Mouse (Mus musculus) adrenal gland, adult 2 months (tissue): Measurements from ENCODE around the gene Nat14. TPM values are rescaled to one million over a fixed set of nuclear protein-coding genes. Genes with fewer than 3 reads are reported as not detected.

Source experiments
- DNase-seq: peaks from one replicate; pipeline ENCODE4 v3.0.0; 2021
- polyA plus RNA-seq: library from polyadenylated mRNA; depleted of rRNA; stranded (reverse); fragments of >200 nt; gene quantifications from 2 replicates; pipeline ENCODE4 v1.2.3, GENCODE M21; 2012; rRNA removed
- total RNA-seq, 2 experiments: library from RNA; stranded (reverse); gene quantifications; 2 replicates each; pipeline ENCODE4 v1.2.3; 2021

Nat14 gene
- total and polyA plus RNA-seq, 3 experiments: 8.4 to 11.4 (median 9.2) TPM

DNA sequence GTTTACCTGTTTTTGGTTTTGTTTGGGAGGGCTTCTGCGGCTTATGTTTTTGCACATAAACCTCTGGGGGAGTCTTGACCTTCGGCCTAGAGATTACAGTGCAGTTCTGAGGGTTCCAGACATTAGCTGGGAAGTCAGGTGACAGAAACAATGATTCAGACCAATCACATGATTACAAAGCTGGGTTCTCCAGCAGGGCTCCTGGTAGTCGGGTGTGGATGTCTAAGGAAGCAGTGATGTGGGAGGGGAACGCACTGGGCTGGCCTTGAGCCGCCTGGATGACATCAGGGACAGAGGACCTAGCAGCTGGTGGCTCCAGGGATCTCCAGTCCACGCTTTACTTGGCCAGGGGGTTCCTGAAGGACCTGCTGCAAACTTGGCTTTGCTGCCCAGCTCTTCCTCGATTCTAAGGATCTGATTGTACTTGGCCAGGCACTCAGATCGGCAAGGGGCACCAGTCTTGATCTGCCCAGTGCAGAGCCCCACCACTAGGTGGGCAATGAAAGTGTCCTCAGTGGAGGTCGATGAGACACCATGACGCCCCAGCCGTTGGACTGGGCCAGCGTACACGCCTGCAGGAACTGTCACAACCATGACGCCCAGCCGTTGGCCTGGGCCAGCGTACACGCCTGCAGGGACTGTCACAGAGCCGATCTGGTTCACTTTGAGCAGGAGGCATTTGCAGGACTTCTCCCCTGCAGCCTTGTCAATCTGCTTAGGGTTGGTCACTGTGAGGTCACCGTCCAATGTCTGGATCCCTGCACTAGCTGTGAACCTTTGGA lies 28.9 kb downstream of the Nat14 start:
- DNase-seq: peak; percentile 70

DNA sequence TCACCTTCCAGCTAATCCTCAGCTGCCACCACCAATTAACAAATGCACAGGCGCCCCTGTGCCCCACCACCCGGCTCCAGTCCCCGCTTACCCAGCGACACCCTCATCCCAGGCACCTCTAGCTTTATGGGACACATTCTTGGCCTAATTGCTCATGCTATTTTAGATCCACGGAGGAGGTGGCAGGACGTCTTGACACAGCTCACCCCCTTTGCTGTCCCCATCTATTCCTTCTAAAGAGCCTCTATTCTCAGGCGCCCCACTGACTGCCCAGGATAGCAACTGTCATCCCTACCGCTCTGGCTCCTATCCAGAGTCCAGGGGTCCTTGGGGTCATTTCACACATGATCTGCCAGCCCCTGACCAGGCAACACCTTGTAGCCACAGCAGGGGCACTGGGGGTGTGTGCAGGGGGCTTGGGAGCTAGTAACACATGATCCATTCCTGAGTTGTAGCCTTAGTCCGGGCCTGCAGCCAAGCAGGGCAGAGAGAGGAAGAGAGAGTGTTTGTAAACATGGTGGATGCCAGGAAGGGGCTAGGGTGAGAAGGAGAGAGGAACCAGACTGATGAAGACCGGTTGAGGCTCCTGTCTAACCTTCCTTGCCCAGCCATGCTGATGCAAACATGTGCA lies 32.1 kb downstream of the Nat14 start:
- DNase-seq: no peak

- no peak for DNase-seq
Measured at GRCm38 (mm10) chr7:4957361-4957760, 35.5 kb downstream of the Nat14 start.

DNA sequence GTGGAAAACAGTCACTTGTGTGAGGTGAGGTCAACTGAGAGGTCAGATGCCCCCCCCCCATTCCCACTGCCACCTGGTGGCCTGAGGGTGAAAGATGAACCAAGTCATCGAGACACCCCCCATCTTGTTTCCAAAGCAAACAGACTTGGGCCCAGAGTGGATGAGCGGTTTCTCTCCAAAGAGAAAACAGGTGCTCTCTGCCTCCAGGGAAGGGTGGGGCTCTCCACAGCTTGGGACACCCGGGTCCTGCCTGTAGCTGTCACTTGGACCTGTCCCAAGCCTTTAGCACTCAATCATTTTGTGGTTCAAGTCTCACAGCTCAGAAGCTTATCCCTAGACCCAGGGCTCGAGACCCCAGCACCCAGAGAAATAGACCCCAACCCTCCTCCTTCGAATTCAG lies 41.7 kb downstream of the Nat14 start:
- no peak for DNase-seq

GRCm38 (mm10) chr7:4964272-4964671 lies 42.4 kb downstream of the Nat14 start, which contains the start of gene Sbk2:
Sbk2 (minus strand) TSS chr7:4964406.
- peak; percentile 89 for DNase-seq

- DNase-seq: no peak
Measured at GRCm38 (mm10) chr7:4964988-4965387, 43.2 kb downstream of the Nat14 start.

DNA sequence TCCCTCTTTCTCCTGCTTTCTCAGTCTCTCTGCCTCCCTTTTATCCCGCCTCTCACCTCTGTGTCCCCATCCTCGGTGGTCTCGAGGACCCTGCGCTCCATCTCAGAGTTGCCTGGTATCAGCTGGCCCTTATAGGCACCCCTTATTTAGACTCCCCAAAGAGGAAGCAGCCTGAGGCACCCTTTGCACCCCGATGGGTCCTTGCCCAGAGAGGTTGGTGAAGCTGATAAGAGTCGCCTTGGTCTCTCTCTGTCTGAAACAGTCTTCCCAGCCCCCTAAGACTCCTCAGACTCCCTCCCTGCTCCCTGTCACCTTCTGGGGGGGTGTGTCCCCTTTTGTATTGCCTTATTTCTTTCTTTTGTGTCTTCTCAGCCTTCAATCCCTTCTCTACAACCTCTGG lies 49.2 kb downstream of the Nat14 start, which contains the start of gene Sbk3:
TSS of gene Sbk3 (minus strand) at position 101 of the 400 bp plus-strand sequence.
- no peak for DNase-seq

DNA sequence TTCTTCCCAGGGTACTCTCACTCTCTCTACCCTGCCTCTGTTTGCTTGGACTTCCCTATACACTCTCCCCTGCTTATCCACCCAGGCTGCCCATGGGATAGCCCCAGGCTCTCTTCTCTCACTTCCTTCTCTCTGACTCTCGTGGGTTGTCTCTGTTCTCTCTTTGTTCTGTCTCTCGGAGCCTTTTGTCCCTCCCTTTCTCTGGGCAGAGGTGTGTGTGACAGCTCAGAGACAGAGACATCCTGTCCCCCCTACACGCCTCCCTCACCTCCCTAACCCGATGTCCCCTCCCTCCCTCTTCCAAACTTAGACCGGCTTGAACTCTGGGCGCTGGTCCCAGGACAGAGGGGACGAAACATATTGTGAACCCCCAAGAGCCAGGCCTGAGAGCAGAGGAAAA lies 49.9 kb downstream of the Nat14 start:
- DNase-seq: no peak

DNA sequence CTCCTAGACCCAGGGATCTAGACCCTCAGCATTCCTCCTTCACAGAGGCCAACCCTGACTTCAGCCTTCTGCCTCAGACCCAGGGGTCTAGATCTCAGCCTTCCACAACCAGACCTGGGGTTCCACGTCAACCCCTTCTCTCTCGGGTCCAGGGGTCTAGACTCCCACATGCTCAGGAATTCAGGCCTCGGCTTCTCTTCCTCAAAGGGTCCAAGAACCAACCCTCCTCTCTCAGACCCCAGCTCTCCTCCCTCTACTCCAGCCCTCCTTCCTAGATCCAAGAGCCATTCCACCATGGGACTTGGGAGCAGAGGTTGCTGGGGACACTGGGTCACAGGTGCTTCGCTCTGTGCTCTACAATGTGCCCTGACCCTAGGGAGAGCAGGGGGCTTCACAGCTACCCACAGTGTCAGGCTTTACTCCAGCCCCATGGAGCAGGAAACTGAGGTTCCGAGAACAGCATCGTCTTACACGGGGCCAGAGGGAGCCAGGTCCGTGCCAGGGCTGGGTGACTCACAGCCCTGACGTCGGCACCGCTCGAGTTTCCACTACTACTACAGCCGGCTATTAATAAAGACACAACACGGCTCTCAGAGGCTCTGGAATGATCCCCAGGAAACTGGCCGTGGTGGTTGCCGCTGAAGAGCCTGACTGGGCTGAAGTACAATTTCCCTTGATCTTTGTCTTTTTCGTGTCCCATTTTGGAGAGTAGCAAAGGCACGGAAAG lies 50.7 kb downstream of the Nat14 start:
- DNase-seq: peak; percentile 88

Other genes with a start within 250 kb of the Nat14 start
Only the 30 nearest of the 33 such genes appear.
- gene Tmem150b, start 196.8 kb upstream of the Nat14 start, total RNA-seq: under 1 TPM; 0.40 to 0.55 TPM
- gene Tmem150b, start 196.8 kb upstream of the Nat14 start, polyA plus RNA-seq: 0.30 and 0.42 TPM in 2 replicates
- 10 to 100 TPM; 27.9 to 35.2 TPM for gene Kmt5c, start 181.9 kb upstream of the Nat14 start, total RNA-seq
- gene Kmt5c, start 181.9 kb upstream of the Nat14 start, polyA plus RNA-seq: 162 and 205 TPM in 2 replicates
- 10 to 100 TPM in 1 of 2 experiments, 1 to 10 TPM in 1; 7.4 to 10.4 TPM for gene Cox6b2, start 168.9 kb upstream of the Nat14 start, total RNA-seq
- gene Cox6b2, start 168.9 kb upstream of the Nat14 start, polyA plus RNA-seq: 7.9 and 13.2 TPM in 2 replicates
- not detected for gene Fam71e2, start 150.7 kb upstream of the Nat14 start, total RNA-seq
- not detected in 2 replicates for gene Fam71e2, start 150.7 kb upstream of the Nat14 start, polyA plus RNA-seq
- gene Il11, start 139.2 kb upstream of the Nat14 start, total RNA-seq: under 1 TPM in 1 of 2 experiments, not detected in 1; 0.48 TPM
- gene Il11, start 139.2 kb upstream of the Nat14 start, polyA plus RNA-seq: 0.54 and 0.71 TPM in 2 replicates
- not detected for gene Tmem190, start 139.1 kb upstream of the Nat14 start, total RNA-seq
- not detected in 2 replicates for gene Tmem190, start 139.1 kb upstream of the Nat14 start, polyA plus RNA-seq
- gene Tmem238, start 132.4 kb upstream of the Nat14 start, total RNA-seq: 10 to 100 TPM; 10.2 to 10.8 TPM
- 144 and 180 TPM in 2 replicates for gene Tmem238, start 132.4 kb upstream of the Nat14 start, polyA plus RNA-seq
- 1,000 to 10,000 TPM in 1 of 2 experiments, 100 to 1,000 TPM in 1; 958 to 1,234 TPM for gene Rpl28, start 129.2 kb upstream of the Nat14 start, total RNA-seq
- gene Rpl28, start 129.2 kb upstream of the Nat14 start, polyA plus RNA-seq: 237 and 255 TPM in 2 replicates
- gene Ube2s, start 109.4 kb upstream of the Nat14 start, total RNA-seq: 100 to 1,000 TPM in 1 of 2 experiments, 10 to 100 TPM in 1; 98.1 to 140 TPM
- gene Ube2s, start 109.4 kb upstream of the Nat14 start, polyA plus RNA-seq: 148 and 156 TPM in 2 replicates
- gene Shisa7, start 77.3 kb upstream of the Nat14 start, total RNA-seq: 1 to 10 TPM; 1.9 TPM
- 2.9 and 4.0 TPM in 2 replicates for gene Shisa7, start 77.3 kb upstream of the Nat14 start, polyA plus RNA-seq
- gene Isoc2b, start 51.8 kb upstream of the Nat14 start, total RNA-seq: 10 to 100 TPM; 10.9 to 23.8 TPM
- 75.4 and 78.2 TPM in 2 replicates for gene Isoc2b, start 51.8 kb upstream of the Nat14 start, polyA plus RNA-seq
- gene Isoc2a, start 44.9 kb upstream of the Nat14 start, total RNA-seq: 10 to 100 TPM; 35.5 to 43.4 TPM
- 43.5 and 45.6 TPM in 2 replicates for gene Isoc2a, start 44.9 kb upstream of the Nat14 start, polyA plus RNA-seq
- gene Gm36210, start 15.5 kb upstream of the Nat14 start, total RNA-seq: under 1 TPM; 0.23 to 0.45 TPM
- 0.27 TPM in 1 of 2 replicates, not detected in the other for gene Gm36210, start 15.5 kb upstream of the Nat14 start, polyA plus RNA-seq
- 10 to 100 TPM; 15.1 to 19.2 TPM for gene Zfp628, start 6.8 kb upstream of the Nat14 start, total RNA-seq
- 35.6 and 41.3 TPM in 2 replicates for gene Zfp628, start 6.8 kb upstream of the Nat14 start, polyA plus RNA-seq
- 1 to 10 TPM; 2.2 to 2.3 TPM for gene Ssc5d, start 3.8 kb downstream of the Nat14 start, total RNA-seq
- 2.9 and 3.1 TPM in 2 replicates for gene Ssc5d, start 3.8 kb downstream of the Nat14 start, polyA plus RNA-seq
- 1 to 10 TPM in 1 of 2 experiments, under 1 TPM in 1; 0.32 to 1.0 TPM for gene Sbk2, start 42.4 kb downstream of the Nat14 start, total RNA-seq
- gene Sbk2, start 42.4 kb downstream of the Nat14 start, polyA plus RNA-seq: 0.52 and 1.4 TPM in 2 replicates
- gene Sbk3, start 49.1 kb downstream of the Nat14 start, total RNA-seq: under 1 TPM; 0.20 to 0.21 TPM
- gene Sbk3, start 49.1 kb downstream of the Nat14 start, polyA plus RNA-seq: 0.17 and 0.30 TPM in 2 replicates
- 10 to 100 TPM; 18.2 to 21.5 TPM for gene Zfp579, start 74.1 kb downstream of the Nat14 start, total RNA-seq
- 74.5 and 94.4 TPM in 2 replicates for gene Zfp579, start 74.1 kb downstream of the Nat14 start, polyA plus RNA-seq
- gene Zfp524, start 92.4 kb downstream of the Nat14 start, total RNA-seq: 10 to 100 TPM; 13.0 to 13.8 TPM
- gene Zfp524, start 92.4 kb downstream of the Nat14 start, polyA plus RNA-seq: 35.0 and 36.4 TPM in 2 replicates
- 10 to 100 TPM; 24.1 to 24.7 TPM for gene Fiz1, start 92.7 kb downstream of the Nat14 start, total RNA-seq
- gene Fiz1, start 92.7 kb downstream of the Nat14 start, polyA plus RNA-seq: 31.5 and 32.2 TPM in 2 replicates
- gene Gm44973, start 93.5 kb downstream of the Nat14 start, total RNA-seq: not detected
- not detected in 2 replicates for gene Gm44973, start 93.5 kb downstream of the Nat14 start, polyA plus RNA-seq
- 10 to 100 TPM; 23.7 to 29.7 TPM for gene Zfp865, start 98.3 kb downstream of the Nat14 start, total RNA-seq
- gene Zfp865, start 98.3 kb downstream of the Nat14 start, polyA plus RNA-seq: 67.1 and 70.1 TPM in 2 replicates
- 1 to 10 TPM; 1.4 to 2.6 TPM for gene Ccdc106, start 98.5 kb downstream of the Nat14 start, total RNA-seq
- 1.5 and 3.0 TPM in 2 replicates for gene Ccdc106, start 98.5 kb downstream of the Nat14 start, polyA plus RNA-seq
- gene 4632433K11Rik, start 112.1 kb downstream of the Nat14 start, total RNA-seq: under 1 TPM in 1 of 2 experiments, not detected in 1; 0.92 TPM
- gene 4632433K11Rik, start 112.1 kb downstream of the Nat14 start, polyA plus RNA-seq: not detected in 2 replicates
- gene Zfp784, start 116.4 kb downstream of the Nat14 start, total RNA-seq: 1 to 10 TPM; 4.4 to 5.1 TPM
- 7.2 and 8.2 TPM in 2 replicates for gene Zfp784, start 116.4 kb downstream of the Nat14 start, polyA plus RNA-seq
- 10 to 100 TPM in 1 of 2 experiments, 1 to 10 TPM in 1; 5.6 to 10.4 TPM for gene Zfp580, start 129.5 kb downstream of the Nat14 start, total RNA-seq
- 46.5 and 61.0 TPM in 2 replicates for gene Zfp580, start 129.5 kb downstream of the Nat14 start, polyA plus RNA-seq
- 100 to 1,000 TPM; 157 to 168 TPM for gene U2af2, start 140.1 kb downstream of the Nat14 start, total RNA-seq
- gene U2af2, start 140.1 kb downstream of the Nat14 start, polyA plus RNA-seq: 126 and 150 TPM in 2 replicates
- gene Epn1, start 158.2 kb downstream of the Nat14 start, total RNA-seq: 100 to 1,000 TPM; 114 to 169 TPM
- gene Epn1, start 158.2 kb downstream of the Nat14 start, polyA plus RNA-seq: 291 and 321 TPM in 2 replicates
- under 1 TPM in 1 of 2 experiments, not detected in 1; 0.59 TPM for gene Rfpl4, start 194.9 kb downstream of the Nat14 start, total RNA-seq
- gene Rfpl4, start 194.9 kb downstream of the Nat14 start, polyA plus RNA-seq: not detected in 2 replicates
- 1 to 10 TPM in 1 of 2 experiments, under 1 TPM in 1; 0.86 to 2.9 TPM for gene Rasl2-9, start 203.9 kb downstream of the Nat14 start, total RNA-seq
- gene Rasl2-9, start 203.9 kb downstream of the Nat14 start, polyA plus RNA-seq: 0.15 and 0.33 TPM in 2 replicates